Mouse (Mus musculus) lung, adult 2 months (tissue): ENCODE data around the gene Chd9.

Experiments
- CTCF ChIP-seq: fragments of 200-500 bp; IDR thresholded peaks from 2 replicates; pipeline ENCODE4 v1.5.1; 2011; ENCODE audit warnings: mild to moderate bottlenecking, low read length, control low read depth; ENCODE audit not compliant: insufficient read depth
- POLR2A ChIP-seq: fragments of 200-500 bp; IDR thresholded peaks from 2 replicates; pipeline ENCODE4 v1.6.1; 2011; ENCODE audit warnings: low read depth, mild to moderate bottlenecking, control low read depth, low read length, borderline replicate concordance; ENCODE audit errors: extremely low read depth

- TF ChIP-seq CTCF (no peak), POLR2A (no peak)
Measured at GRCm38 (mm10) chr8:90829825-90830224, 1.7 kb downstream of the Chd9 start.
